Mouse (Mus musculus): ENCODE measurements at regions not wholly inside any gene's neighbourhood (a gene's known extent, or its start where the extent isn't known, plus 50 kb on each side); places are given as distances from the start of the nearest gene placed in this dataset.

DNA sequence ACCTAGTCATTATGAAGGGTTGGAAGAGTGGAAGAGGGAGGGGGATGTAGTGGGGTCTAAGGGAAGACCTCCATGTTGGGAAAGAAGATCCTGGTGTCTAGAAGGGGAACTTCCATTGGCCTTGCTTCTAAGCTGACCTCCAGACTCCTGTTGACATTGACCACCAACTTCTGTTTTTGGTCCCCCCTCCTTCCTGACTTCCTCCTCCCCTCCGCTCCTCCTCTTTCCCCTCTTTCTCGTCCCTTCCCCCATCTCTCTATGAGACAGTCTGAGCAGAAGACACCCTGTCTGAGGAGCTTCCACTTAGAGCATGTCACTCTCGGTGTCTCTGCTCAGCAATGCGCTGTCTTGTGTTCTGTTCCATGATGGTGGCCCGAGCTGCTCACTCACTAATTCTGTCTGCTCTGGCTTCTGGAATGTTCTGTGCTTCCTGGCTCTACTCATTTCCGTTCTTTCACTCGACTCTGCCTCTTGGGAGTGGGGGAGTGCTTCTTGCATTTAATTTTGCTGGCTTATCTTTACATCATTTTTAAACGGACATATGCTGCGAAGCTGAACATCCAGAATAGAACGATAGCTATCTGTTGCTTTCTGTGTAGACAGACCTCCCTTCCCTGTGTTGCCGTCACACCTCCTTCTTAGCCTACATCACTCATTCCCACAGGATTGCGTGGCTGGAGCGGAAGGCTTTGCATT is 148.7 kb downstream of the Tpra1 start:
- in situ Hi-C loops (cut with MboI; ENCODE audit: low sequenced_read_pairs), result no loop called here

DNA sequence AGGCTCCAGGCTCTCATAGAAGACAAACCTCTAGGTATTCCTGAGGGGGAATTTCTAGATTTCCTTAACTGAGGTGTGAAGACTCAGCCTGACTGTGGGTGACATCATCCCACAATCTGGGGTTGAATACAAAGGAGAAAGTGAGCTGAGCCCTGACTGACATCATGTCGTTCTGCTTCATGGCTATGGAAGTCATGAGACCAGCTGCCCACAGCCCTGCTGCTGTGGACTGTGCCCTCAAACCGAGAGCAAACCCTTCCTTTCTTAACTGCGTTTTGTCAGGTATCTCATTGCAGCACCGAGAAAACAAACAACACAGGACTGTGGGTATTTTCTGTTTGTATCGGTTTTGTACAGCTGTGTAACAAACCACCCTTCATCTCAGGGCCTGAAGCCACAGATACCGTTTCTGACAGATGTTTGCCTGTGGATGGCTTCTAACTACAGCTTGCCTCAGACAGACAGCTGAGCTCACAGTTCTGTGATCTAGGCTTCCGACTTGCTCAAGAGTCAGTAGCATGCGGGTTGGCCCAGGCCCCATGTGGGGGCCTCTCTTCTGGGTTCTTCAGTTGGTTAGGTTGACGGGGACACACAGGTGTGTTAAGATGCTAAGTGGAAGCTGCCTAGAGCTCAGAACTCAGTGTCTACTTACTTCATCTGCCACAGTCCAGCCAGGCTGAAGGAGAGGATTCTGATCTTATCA is 150.9 kb downstream of the Tpra1 start:
- in situ Hi-C loops (cut with MboI; ENCODE audit: low sequenced_read_pairs), result no loop called here

DNA sequence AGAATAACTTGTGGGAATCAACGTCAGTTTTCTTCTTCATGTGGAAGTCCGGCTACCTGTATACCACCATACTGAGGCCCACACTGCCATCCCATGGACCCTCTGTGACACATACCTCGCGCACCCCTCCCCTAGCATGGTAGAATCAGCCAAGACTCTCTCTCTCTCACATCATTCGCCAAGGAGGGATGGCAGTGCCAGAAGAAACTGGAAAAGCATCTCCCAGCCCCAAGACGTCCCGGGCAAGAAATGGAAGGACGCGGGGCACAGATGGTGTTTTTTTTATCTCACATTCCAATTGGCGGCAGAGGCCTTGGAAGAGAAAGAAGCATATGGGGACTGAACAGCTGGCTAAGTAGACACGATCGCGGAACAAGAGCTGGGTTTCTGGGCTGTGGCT is 152.0 kb downstream of the Tpra1 start:
- in situ Hi-C loops (cut with MboI; ENCODE audit: low sequenced_read_pairs), result no loop called here

DNA sequence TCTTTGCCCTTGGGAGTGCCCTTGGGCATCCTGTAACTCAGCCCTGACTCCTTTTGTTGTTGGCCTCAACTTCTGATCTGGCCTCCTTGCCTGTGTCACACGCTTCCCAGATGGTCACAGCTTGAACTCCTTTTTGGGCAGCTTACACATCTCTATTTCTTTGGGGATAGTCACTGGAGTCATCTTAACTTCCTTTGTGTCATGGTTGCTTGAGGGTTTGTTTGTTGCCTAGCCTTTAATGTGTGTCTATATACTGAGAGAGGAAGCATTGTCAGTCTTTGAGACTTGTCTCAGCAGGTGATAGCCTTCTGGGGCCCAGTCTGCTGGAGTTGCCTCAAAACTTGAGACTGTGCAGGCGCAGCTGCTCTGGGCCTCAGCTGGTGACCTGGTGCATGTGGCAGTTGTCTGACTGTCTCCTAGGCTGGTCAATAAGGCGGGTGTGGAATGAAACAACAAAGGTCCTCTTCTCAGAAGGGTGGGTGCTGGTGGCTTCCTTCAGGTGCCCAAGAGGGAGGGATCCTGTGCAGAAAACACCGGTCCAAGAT is 157.5 kb downstream of the Tpra1 start:
- in situ Hi-C loops (cut with MboI; ENCODE audit: low sequenced_read_pairs), result no loop called here

DNA sequence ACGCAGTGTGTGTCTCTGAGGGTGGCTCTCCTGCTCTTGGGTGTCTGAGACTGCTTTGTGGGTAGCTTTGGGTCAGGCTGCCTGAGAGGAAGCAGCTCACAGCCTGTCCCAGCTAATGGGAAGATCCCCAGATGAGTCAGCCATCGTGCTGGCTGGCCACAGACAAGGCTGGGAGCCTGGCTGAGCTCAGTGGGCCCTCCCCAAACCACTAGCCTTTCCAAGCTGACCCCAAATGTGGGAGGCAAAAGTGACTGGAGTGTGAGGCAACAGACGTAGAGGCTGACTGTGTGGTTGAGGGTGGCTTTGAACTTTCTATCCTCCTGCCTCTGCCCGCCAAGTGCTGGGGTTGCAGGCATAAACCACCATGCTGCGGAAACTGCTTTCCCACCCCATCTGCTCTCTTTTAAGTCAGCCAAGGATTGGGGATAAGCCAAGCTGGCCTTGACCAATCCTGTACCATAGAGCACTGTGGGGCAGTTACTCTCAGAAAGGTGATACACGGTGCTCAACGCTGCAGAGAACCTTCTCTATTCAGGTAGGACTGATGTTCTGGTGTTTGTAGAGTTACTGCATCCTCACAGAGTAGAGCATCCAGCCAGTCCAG is 163.0 kb downstream of the Tpra1 start:
- in situ Hi-C loops (cut with MboI; ENCODE audit: low sequenced_read_pairs), result no loop called here

DNA sequence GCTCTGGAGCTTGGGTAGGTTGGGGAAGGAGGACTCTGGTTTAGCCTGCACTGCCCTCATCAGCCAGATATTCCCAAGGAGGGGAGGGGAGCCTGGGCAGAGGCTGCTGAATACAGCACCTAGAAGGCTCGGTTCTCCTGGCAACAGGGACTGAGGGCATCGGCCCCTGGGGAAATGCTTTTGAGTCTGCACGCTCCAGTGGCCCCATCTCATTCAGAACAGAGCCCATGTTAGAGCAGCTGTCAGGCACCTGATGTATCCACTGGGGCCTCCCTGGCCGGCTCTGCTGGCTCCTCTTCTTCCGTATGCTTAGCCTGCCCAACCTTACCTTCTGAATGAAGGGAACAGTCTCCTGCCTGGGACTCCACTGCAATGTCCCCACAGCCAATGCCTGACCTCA is 164.5 kb downstream of the Tpra1 start:
- in situ Hi-C loops (cut with MboI; ENCODE audit: low sequenced_read_pairs), result no loop called here

DNA sequence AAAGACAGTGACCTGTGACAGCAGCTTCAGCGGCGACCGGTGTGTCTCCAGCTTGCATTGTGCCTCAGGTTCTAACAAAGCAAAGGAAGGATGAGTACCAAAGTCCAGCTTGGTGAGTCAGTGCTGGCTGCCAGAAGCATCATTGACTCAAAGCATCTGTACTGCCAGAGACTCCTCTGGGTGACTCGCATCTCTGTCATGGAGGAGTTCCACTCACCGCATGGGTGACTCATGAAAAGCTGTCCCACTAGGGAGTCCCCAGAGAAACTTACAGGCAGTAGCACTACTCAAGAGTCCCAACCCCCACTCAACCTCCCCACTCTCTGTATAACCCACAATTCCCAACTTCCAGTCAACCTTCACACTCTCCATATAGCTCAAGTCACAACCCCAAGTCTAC is 166.2 kb downstream of the Tpra1 start:
- in situ Hi-C loops (cut with MboI; ENCODE audit: low sequenced_read_pairs), result no loop called here

DNA sequence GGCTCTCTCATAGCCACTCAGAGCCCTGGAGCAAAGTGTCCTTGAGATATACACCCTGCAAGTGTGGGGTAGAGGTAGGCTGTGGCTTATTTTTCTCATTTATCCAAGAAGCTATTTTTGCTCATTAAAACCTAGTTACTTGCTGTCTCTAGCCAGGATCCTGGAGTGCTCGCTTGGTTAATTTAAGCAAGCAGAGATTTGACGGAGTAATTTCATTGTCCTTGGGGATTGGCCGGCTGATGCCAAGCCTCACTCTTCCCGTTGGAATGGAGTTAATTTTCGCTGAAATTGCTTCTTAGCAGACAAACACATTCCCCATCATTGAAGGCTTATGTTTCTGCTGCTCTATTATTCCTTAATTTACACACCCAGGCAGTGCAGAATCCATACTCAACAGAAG is 167.1 kb downstream of the Tpra1 start:
- in situ Hi-C loops (cut with MboI; ENCODE audit: low sequenced_read_pairs), result no loop called here

DNA sequence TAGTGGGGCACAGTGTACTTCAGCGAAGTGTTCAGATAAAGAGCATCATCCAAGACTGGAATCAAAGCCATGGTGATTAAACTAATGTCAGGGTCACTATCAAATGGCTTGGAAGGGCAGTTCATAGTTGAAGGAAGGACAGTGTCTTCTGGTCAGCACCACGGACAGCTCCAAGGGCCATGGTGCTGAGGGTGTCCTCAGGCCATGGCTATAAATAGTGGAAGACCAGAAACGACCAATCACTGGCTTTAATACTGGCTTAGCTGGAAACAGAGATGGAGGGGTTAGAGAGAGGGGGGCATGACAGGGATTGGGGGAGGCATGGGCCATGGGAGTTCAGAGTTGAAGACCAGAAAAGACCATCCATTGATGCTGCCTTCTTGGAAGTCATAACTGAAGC is 168.0 kb downstream of the Tpra1 start:
- in situ Hi-C loops (cut with MboI; ENCODE audit: low sequenced_read_pairs), result no loop called here

DNA sequence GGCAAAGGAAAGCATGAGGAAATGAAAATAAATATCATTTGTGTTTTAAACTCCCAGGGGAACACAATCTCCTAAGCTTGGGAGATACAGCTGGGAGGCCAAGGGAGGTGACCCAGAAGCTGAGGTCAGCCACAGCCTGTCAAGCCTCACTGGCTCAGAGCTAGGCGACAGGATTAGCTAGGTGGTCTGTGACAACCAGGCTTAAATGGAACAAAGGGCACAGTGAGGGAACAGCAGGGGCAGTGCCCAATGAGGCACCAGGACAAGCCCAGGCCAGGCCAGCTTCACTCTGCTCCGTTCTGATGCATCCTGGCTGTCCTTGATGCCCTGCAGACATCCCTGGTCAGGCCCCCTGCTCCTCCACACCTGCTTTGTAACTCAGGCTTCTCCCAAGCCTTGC is 169.7 kb downstream of the Tpra1 start:
- in situ Hi-C loops (cut with MboI; ENCODE audit: low sequenced_read_pairs), result no loop called here

DNA sequence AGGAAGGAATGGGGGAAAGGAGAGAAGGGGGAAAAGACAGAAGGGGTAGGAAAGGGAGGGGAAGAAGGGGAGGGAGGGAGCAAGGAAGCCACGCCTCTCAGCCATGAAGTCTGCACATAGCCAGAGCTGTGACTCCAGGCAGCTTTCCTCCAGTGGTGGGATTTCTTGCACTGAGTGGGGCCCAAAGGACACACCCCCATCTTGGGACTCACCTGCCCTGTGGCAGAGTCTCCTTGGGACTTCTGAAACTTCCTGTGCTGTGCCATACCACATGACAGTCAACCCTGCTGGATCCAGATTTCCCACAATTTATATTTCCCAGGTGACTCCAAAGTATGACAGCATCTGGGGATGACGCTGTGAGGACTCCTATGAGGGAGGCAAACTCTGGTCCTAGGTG is 170.5 kb downstream of the Tpra1 start:
- in situ Hi-C loops (cut with MboI; ENCODE audit: low sequenced_read_pairs), result no loop called here

DNA sequence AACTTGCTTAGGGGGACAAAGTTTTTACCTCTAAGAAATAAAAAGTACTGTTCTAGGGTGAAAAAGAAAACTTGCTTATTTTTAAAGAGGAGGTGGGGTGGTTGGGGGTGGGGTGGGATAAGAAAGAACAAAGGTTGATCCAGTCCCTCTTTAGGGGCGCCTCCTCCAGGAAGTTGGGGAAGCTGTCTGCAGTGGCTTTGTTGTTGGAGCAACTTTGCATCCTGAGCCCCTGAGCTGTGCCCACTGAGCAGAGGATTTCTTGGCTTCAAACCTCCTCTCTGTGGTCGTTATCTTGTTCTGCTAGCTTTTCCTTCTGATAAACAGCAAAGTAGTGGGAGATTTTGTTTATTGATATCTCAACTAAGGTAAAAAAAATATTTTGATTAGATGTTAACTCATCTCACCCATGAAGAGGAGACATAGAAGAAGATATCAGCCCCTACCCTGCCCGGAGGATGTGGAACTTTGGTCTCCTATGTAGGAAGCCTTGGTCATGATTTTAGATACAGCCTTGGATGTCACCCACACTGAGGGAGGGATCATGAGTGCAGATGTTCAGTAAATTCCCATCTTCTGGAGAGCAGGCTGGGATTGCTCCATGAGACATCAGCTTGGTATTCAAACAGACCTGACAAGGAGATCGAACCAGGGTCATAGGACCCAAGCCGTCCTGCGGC is 179.7 kb downstream of the Tpra1 start:
- in situ Hi-C loops (cut with MboI; ENCODE audit: low sequenced_read_pairs), result no loop called here

DNA sequence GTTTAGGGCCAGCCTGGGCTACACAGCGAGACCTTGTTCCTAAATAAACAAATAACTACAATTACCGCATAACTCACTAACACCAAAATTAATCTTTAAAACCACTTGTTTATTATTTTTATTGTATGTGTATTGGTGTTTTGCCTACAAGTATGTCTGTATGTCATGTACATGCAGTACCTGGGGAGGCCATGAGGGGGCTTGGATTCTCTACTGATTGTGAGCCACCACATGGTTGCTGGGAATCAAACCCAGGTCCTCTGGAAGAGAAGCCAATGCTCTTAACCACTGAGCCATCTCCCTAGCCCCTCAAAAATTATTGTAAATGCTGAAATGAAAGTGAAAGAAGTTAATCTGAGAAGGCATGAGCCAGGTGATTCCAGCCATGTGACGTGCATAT is 182.4 kb downstream of the Tpra1 start:
- in situ Hi-C loops (cut with MboI; ENCODE audit: low sequenced_read_pairs), result no loop called here

DNA sequence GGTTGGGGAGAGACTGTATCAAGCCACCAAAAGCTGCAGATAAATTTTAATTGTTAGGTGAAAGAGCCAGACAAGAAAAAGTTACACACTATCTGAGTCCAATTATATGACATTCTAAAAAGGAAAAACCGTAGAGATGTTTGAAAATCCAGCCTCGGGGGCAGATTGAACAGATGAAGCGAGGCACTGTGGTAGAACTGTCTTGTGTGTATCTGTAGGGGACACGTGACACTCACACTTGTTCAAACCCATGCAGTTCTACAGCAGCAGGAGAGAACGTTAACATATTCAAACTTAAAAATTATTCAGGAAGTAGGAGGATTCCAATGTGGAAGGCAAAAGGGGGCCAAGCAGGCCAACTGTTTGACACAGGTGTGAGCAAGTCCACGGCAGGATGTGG is 183.1 kb downstream of the Tpra1 start:
- in situ Hi-C loops (cut with MboI; ENCODE audit: low sequenced_read_pairs), result no loop called here

DNA sequence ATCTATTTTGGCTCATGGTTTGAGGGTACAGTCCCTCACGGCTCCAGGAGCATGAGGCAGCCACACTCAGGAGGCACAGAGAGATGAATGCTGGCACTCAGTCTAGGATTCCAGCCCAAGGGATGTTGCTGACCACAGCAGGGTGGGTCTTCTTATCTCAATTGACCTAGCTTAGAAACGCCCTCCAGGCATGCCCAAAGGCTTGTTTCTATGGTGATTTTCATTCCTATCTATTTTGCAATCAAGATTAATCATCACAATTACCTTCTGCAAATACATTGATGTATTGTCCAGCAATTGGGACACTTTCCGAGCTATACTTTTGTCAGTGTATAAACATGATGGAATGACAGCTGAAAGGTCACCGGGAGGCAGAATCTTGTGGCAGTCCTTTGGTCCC is 185.6 kb downstream of the Tpra1 start:
- in situ Hi-C loops (cut with MboI; ENCODE audit: low sequenced_read_pairs), result no loop called here

DNA sequence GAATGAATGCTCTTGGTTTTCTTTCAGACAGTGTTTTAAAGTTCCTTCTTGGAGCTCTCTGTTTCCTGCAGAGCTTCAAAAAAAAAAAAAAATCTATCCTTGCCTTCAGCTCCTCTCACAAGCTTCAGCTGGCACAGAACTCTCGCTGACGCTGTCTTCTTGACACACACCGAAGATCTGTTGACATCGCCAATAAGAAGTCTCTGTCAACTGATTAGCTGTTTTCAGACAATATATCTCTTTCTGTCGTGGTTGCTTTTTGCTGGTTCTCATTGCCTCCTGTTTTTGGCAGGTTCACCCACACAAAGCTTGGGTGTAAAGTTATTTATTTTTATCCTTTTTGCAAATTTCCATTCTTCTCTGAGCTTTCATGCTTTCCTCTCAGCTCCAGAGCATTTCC is 188.0 kb downstream of the Tpra1 start:
- in situ Hi-C loops (cut with MboI; ENCODE audit: low sequenced_read_pairs), result no loop called here

DNA sequence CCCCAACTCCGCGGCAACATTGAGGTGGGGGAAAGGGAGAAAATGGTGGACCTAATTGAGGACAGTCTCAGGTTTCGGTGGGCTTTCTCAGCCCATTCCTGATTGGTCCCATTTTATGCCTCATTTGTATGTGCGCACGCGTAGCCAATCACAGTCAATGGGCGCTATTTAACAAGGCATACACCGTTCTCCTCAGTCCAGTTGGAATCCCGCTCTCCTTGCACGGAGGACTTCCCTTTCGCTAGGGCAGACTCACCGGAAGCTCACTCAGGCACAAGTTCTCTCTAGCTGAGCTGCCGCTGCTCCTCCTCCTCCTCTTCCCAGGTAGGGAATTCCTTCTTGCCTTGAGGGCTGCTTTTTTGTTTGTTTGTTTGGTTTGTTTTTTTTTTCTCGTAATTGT is 193.9 kb downstream of the Tpra1 start:
- in situ Hi-C loops (cut with MboI; ENCODE audit: low sequenced_read_pairs), result no loop called here

DNA sequence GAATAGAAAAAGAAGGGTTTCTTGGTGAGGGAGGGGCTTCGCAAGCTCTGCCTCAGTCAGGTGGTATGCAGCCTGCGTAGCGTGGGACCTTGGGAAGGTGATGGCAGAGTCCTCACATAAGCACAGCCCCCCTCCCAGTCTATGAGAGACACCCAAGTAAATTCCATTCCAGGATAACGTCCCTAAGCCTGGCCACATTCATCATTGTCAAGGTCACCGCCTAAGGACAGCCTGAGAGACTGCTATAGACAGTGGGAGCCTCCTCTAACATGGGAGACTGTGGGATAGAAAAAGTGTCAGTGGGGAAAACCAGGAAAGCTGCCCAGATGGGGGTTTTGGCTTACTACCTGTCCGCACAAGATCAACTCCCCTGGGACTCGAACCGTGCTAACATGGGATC is 195.5 kb downstream of the Tpra1 start:
- in situ Hi-C loops (cut with MboI; ENCODE audit: low sequenced_read_pairs), result no loop called here

DNA sequence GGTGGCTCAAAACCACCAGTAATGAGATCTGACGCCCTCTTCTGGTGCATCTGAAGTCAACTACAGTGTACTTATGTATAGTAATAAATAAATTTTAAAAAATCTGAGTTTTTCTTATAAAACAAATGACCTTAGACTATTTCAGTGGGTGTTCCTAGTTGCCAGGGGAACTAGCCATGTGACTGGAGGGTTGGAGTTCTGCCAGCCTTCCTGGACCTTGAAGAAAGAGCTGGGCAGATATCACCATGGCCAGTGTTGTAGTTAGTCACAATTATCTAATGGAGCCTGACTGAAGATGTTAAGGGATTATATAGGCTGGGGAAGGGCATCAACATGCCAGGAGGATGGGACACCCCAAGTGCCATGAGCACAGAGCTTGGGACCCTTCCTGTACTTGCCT is 217.2 kb downstream of the Tpra1 start:
- in situ Hi-C loops (cut with MboI; ENCODE audit: low sequenced_read_pairs), result no loop called here

DNA sequence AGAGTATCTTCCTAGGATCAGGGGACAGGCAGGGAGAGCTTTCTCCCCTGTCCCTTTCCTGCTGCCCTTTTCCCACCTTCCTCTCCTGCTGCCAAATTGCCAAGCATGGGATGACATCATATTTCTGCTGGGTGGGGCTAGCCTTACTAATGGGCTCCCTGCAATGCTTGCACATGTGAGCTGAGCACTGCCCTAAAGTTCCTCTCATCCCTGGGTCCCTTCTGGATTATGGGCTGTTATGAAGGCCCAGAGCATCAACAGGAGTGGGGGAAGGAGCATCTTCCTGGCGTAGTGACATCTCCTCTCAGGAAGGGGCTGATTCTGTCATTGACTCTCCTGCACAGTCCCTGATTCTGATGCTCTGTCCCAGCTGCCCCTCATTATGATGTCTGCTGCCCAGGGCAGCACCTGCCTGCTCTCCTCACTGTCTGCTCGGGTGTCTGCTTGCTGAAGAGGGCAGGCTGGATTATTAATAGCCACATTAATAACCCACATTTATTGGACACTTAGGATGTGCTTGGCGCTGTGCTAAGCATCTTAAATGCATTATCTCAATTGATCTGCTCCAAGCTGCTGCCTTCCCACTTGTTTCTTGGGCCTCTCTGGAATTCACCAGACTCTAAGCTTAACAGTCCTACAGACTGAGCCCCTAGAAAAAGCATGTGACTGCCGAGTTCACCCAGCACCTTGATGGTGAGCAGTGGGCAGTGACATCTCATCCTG is 219.1 kb downstream of the Tpra1 start:
- in situ Hi-C loops (cut with MboI; ENCODE audit: low sequenced_read_pairs), result no loop called here

DNA sequence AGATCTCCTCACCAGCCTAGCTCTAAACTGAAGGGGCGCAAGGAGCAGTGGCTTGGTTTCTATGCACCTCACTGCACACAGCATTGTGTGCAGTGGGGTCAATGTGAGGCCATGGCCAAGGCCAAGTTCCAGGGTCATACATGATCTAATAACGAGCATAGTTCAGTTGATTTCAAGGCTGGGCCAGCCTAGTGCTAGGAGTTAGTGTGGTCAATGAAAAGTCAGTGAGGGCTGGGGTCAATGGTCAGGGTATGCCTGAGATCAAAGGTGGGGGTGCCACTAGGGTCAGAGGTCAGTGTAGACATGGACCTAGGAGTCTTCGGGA is 219.7 kb downstream of the Tpra1 start:
- in situ Hi-C loops (cut with MboI; ENCODE audit: low sequenced_read_pairs), result no loop called here
